Mouse (Mus musculus): ENCODE measurements around the gene Gpcpd1. TPM values are rescaled to one million over a fixed set of nuclear protein-coding genes. Genes with fewer than 3 reads are reported as not detected.
"Not testable (repeated sequence)": the region's sequence is repeated elsewhere in the genome, so short reads cannot be mapped to it uniquely, and the experiment has no call there.

Gene Gpcpd1
- total RNA-seq, 2 experiments from 2014 or later, result 1,267 to 1,445 TPM

- not testable (repeated sequence) for ATAC-seq (replicated peaks; ENCODE audit: low FRiP score, poor library complexity, severe bottlenecking)
These were observed 4.0 kb upstream of the Gpcpd1 start for GRCm38 (mm10) chr2:132591579-132591978.

- no peak for ATAC-seq (replicated peaks; ENCODE audit: low FRiP score, poor library complexity, severe bottlenecking)
These were observed 2.5 kb upstream of the Gpcpd1 start for GRCm38 (mm10) chr2:132589906-132590538.

GRCm38 (mm10) chr2:132586006-132586405 lies 1.5 kb downstream of the Gpcpd1 start:
- ATAC-seq (replicated peaks; ENCODE audit: low FRiP score, poor library complexity, severe bottlenecking), result no peak

GRCm38 (mm10) chr2:132584191-132584590 lies 3.3 kb downstream of the Gpcpd1 start:
- no peak for ATAC-seq (replicated peaks; ENCODE audit: low FRiP score, poor library complexity, severe bottlenecking)

GRCm38 (mm10) chr2:132583126-132583525 lies 4.4 kb downstream of the Gpcpd1 start:
- no peak for ATAC-seq (replicated peaks; ENCODE audit: low FRiP score, poor library complexity, severe bottlenecking)

GRCm38 (mm10) chr2:132582227-132582626 lies 5.3 kb downstream of the Gpcpd1 start:
- no peak for ATAC-seq (replicated peaks; ENCODE audit: low FRiP score, poor library complexity, severe bottlenecking)

- no peak for ATAC-seq (replicated peaks; ENCODE audit: low FRiP score, poor library complexity, severe bottlenecking)
These were observed 7.8 kb downstream of the Gpcpd1 start for GRCm38 (mm10) chr2:132579689-132580088.

GRCm38 (mm10) chr2:132578711-132579110 lies 8.8 kb downstream of the Gpcpd1 start:
- ATAC-seq (replicated peaks; ENCODE audit: low FRiP score, poor library complexity, severe bottlenecking), result no peak

- ATAC-seq (replicated peaks; ENCODE audit: low FRiP score, poor library complexity, severe bottlenecking), result peak; percentile 71
These were observed 9.5 kb downstream of the Gpcpd1 start for GRCm38 (mm10) chr2:132578059-132578458.

- peak; percentile 14 for ATAC-seq (replicated peaks; ENCODE audit: low FRiP score, poor library complexity, severe bottlenecking)
These were observed 10.0 kb downstream of the Gpcpd1 start for GRCm38 (mm10) chr2:132577431-132577981.

- no peak for ATAC-seq (replicated peaks; ENCODE audit: low FRiP score, poor library complexity, severe bottlenecking)
These were observed 10.9 kb downstream of the Gpcpd1 start for GRCm38 (mm10) chr2:132576522-132577135.

GRCm38 (mm10) chr2:132575759-132576439 lies 11.6 kb downstream of the Gpcpd1 start:
- peak; percentile 46 for ATAC-seq (replicated peaks; ENCODE audit: low FRiP score, poor library complexity, severe bottlenecking)

GRCm38 (mm10) chr2:132575256-132575655 lies 12.3 kb downstream of the Gpcpd1 start:
- ATAC-seq (replicated peaks; ENCODE audit: low FRiP score, poor library complexity, severe bottlenecking), result 0 out of 2 replicates have a peak, but pooled peaks have one; percentile 26

GRCm38 (mm10) chr2:132573280-132573679 lies 14.2 kb downstream of the Gpcpd1 start:
- peak; percentile 64 for ATAC-seq (replicated peaks; ENCODE audit: low FRiP score, poor library complexity, severe bottlenecking)

GRCm38 (mm10) chr2:132572651-132573050 lies 14.9 kb downstream of the Gpcpd1 start:
- ATAC-seq (replicated peaks; ENCODE audit: low FRiP score, poor library complexity, severe bottlenecking), result no peak

- no peak for ATAC-seq (replicated peaks; ENCODE audit: low FRiP score, poor library complexity, severe bottlenecking)
These were observed 16.2 kb downstream of the Gpcpd1 start for GRCm38 (mm10) chr2:132571301-132571700.

- no peak for ATAC-seq (replicated peaks; ENCODE audit: low FRiP score, poor library complexity, severe bottlenecking)
These were observed 16.7 kb downstream of the Gpcpd1 start for GRCm38 (mm10) chr2:132570869-132571268.

- ATAC-seq (replicated peaks; ENCODE audit: low FRiP score, poor library complexity, severe bottlenecking), result no peak
These were observed 17.8 kb downstream of the Gpcpd1 start for GRCm38 (mm10) chr2:132569686-132570085.

- no peak for ATAC-seq (replicated peaks; ENCODE audit: low FRiP score, poor library complexity, severe bottlenecking)
These were observed 20.1 kb downstream of the Gpcpd1 start for GRCm38 (mm10) chr2:132567414-132567813.

GRCm38 (mm10) chr2:132561860-132562259 lies 25.7 kb downstream of the Gpcpd1 start:
- ATAC-seq (replicated peaks; ENCODE audit: low FRiP score, poor library complexity, severe bottlenecking), result no peak

GRCm38 (mm10) chr2:132527864-132528263 lies 59.7 kb downstream of the Gpcpd1 start:
- ATAC-seq (replicated peaks; ENCODE audit: low FRiP score, poor library complexity, severe bottlenecking), result peak; percentile 45; the same call in 1 of the 2 replicates

Data from erythroblast, adult 5-6 weeks (primary cell).